Mouse (Mus musculus) E14TG2a.4 (cell line): ENCODE data around the gene Rbm12b1.
"Not testable (repeated sequence)": the region's sequence is repeated elsewhere in the genome, so short reads cannot be mapped to it uniquely, and the experiment has no call there.

ENCODE experiments used
- CTCF ChIP-seq: conservative IDR thresholded peaks from 2 replicates; pipeline ENCODE4 v1.5.1; 2014; ENCODE audit warnings: low read length
- NANOG ChIP-seq: IDR thresholded peaks from 2 replicates; pipeline ENCODE4 v1.6.1; 2014; ENCODE audit warnings: borderline replicate concordance, low read length, mixed read lengths

- not testable (repeated sequence) for TF ChIP-seq CTCF, NANOG
These were observed 563 bp downstream of the Rbm12b1 start for GRCm38 (mm10) chr4:12140592-12141062.
